In the genomic region with DNA sequence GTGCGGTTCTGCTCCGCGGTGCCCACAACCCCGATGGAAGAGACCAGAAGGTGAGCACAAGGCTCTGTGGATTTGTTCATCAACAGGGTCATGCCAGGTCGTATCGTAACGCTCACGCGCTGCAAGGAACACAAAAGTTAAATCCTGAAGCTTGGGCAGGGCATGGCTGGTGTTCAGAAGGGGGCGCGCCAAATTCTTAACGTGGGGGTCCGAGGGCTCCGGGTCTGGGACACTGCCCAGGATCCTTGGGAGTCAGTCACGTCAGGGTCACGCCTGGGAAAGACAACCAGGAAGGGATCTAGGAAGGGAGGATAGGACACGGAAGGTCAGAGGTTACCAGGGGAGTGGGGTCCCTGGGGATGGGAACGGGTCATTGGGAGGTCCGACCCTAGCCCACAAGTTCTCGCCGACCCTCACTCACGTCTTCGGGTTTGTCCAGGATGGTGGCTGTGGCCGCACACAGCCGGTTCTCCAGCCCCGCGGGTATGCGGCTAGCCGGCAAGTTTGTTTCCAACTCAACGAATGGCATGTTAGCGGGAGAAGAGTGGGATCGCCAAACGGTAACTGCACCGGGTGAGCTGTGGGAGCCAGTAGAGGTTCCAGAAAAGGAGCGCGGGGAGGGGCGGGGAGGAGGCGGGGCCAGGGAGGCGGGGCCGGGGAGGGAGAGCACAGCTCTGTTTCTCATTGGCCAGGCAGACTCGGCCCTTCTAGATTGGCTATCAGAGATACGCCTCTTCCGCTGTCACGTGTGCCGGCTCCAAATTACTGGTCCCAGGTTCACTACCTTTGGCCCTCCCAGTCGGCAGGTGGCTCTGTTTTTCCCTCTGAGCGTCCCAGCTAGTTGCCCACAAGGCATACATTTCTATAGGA, we compare ENCODE assay signal across 8 mouse cellular contexts. TPM values are rescaled to one million over a fixed set of nuclear protein-coding genes. Genes with fewer than 3 reads are reported as not detected.
DNase-seq lines count a peak whose midpoint lies in the region; ATAC-seq lines count a peak whose summit lies in the region.

A gene (minus strand): TSS at position 620 of the 870 bp plus-strand sequence.

- peak; percentile 99 for ATAC-seq in inflammation-experienced regulatory T-cells, adult 6 months
- ATAC-seq in megakaryocyte-erythroid progenitor cell, adult 5-6 weeks (replicated peaks; ENCODE audit: low FRiP score, low TSS enrichment, poor library complexity, severe bottlenecking) = peak; percentile 91

- intact Hi-C loops in left cerebral cortex, postnatal 10 days (cut with DNase I) = loop anchor here (5.0 kb wide), 1 partner anchor 59 kb away; no protein-coding TSS in a partner anchor

- peak; percentile 89 for DNase-seq in adipocyte (ENCODE audit: low spot score)
- peak; percentile 95 for DNase-seq in embryo, embryonic 10 days (ENCODE audit: low spot score)
- DNase-seq in gastrocnemius, postnatal 10 days = peak; percentile 83
- peak; percentile 86 to 91 for DNase-seq in left cerebral cortex, postnatal 10 days (ENCODE audit: extremely low spot score in 1 of 2, low spot score in 2 of 2)
- peak; percentile 82 to 91 for DNase-seq in right cerebral cortex, postnatal 36 days (ENCODE audit: low spot score in 2 of 2)
- DNase-seq in yolk sac, embryonic 10.5 days (ENCODE audit: low spot score) = peak; percentile 95

RNA-seq across cellular contexts. Expression of the gene that starts here (rescaled TPM):
- total RNA-seq in gastrocnemius, postnatal 10 days (2021) = 10 to 100 TPM; 26.9 to 35.6 TPM
- 10 to 100 TPM; 63.4 to 95.0 (median 86.4) TPM for polyA plus RNA-seq in inflammation-experienced regulatory T-cells, adult 6 months (2017; shearing (Covaris generic))
- 10 to 100 TPM; 34.4 to 39.3 TPM for total RNA-seq in left cerebral cortex, postnatal 10 days (2021)
- total RNA-seq in megakaryocyte-erythroid progenitor cell, adult 5-6 weeks (2014; fragmentation: Nextera tagmentation) = 41.3 and 45.6 TPM in 2 replicates
- total RNA-seq in megakaryocyte-erythroid progenitor cell, adult 5-6 weeks (2017) = 39.1 and 49.7 TPM in 2 replicates

Comparison
In these comparisons a context has a peak if more than half of its experiments do, and no peak if none do; other contexts are left out.
1. Peak in every context shown above with its lines: DNase-seq and ATAC-seq.